Mouse (Mus musculus) liver, postnatal 0 days (tissue): ENCODE data around the gene Sf3b6. TPM values are rescaled to one million over a fixed set of nuclear protein-coding genes. Genes with fewer than 3 reads are reported as not detected.

Source experiments
- ATAC-seq: fragments of 200-750 bp; cut with Nextera tagmentation; 2 replicates; pipeline ENCODE4 v1.8.0; 2017; ENCODE audit warnings: mild to moderate bottlenecking, moderate library complexity
- DNase-seq: peaks from one replicate; pipeline ENCODE4 v3.0.0-alpha.2; 2016
- H3K27ac ChIP-seq: fragments of 300-500 bp; sonication (generic); 2 replicates; pipeline ENCODE4 v1.5.1; 2014; ENCODE audit warnings: antibody characterized with exemption, moderate library complexity, mild to moderate bottlenecking, low read depth
- H3K27me3 ChIP-seq: fragments of 300-500 bp; sonication (generic); 2 replicates; pipeline ENCODE4 v1.6.1; 2014; ENCODE audit warnings: low read length, control low read depth, mixed read lengths; ENCODE audit not compliant: insufficient read depth
- H3K36me3 ChIP-seq: fragments of 300-500 bp; sonication (generic); replicated peaks from 2 replicates; pipeline ENCODE4 v1.6.1; 2014; ENCODE audit warnings: mild to moderate bottlenecking, control low read depth, low read length, moderate library complexity, mixed read lengths; ENCODE audit not compliant: insufficient read depth
- H3K4me1 ChIP-seq: fragments of 300-500 bp; sonication (generic); 2 replicates; pipeline ENCODE4 v1.6.1; 2014; ENCODE audit warnings: antibody characterized with exemption, mild to moderate bottlenecking, control low read depth; ENCODE audit not compliant: insufficient read depth
- H3K4me2 ChIP-seq: fragments of 300-500 bp; sonication (generic); 2 replicates; pipeline ENCODE4 v1.6.1; 2014; ENCODE audit warnings: low read depth, mild to moderate bottlenecking, low read length, moderate library complexity, mixed read lengths
- H3K4me3 ChIP-seq: fragments of 300-500 bp; sonication (generic); 2 replicates; pipeline ENCODE4 v1.5.1; 2014; ENCODE audit warnings: low read depth, low read length
- H3K9ac ChIP-seq: fragments of 300-500 bp; sonication (generic); replicated peaks from 2 replicates; pipeline ENCODE4 v1.6.1; 2014; ENCODE audit warnings: mild to moderate bottlenecking, moderate library complexity
- H3K9me3 ChIP-seq: fragments of 300-500 bp; sonication (generic); 2 replicates; pipeline ENCODE4 v1.6.1; 2016; ENCODE audit warnings: mild to moderate bottlenecking, control low read depth, low read length, mixed read lengths
- CTCF ChIP-seq: sonication (generic); IDR thresholded peaks from 2 replicates; pipeline ENCODE4 v1.5.1; 2016; ENCODE audit warnings: antibody characterized with exemption, low read depth
- EP300 ChIP-seq: IDR thresholded peaks from 2 replicates; pipeline ENCODE4 v1.6.1; 2016; ENCODE audit warnings: antibody characterized with exemption, low read depth, mild to moderate bottlenecking
- WGBS: fragments of 180-500 bp; shearing (Covaris S2); extraction: QIAGEN DNeasy Blood & Tissue Kit; methylation state at CpG from one replicate; pipeline ENCODE4 v1.1.7; 2014; ENCODE audit not compliant: insufficient replicate concordance; 5-methylcytosine and 5-hydroxymethylcytosine counted together
- polyA plus RNA-seq: library from polyadenylated mRNA; unstranded; fragments of >200 nt; fragmentation: Nextera tagmentation; extraction: Ambion mirVana; gene quantifications from 2 replicates; pipeline ENCODE4 v1.2.1, GENCODE M21; 2015

Gene Sf3b6
- polyA plus RNA-seq, 1 experiment from 2014 or later, result 130 TPM

- WGBS, result 1% methylated on average over 12 of the region's 12 CpGs
- peaks cover 21% of the 10 kb centered on the region for H3K4me1 ChIP-seq
These were observed 26.4 kb downstream of the Sf3b6 start for GRCm38 (mm10) chr12:4843741-4844140.

GRCm38 (mm10) chr12:4856160-4856559 lies 38.8 kb downstream of the Sf3b6 start:
- WGBS, result 90% methylated on average over 5 of the region's 5 CpGs
- Histone ChIP-seq H3K4me3 (no peak overlapping the region), H3K27me3 (no peaks in the 10 kb centered on the region), H3K9ac (no peak overlapping the region), H3K27ac (no peak overlapping the region), H3K4me2 (no peak overlapping the region), H3K36me3 (peaks cover 10% of the 10 kb centered on the region; the same call in 1 of the 2 replicates), H3K4me1 (no peaks in the 10 kb centered on the region), H3K9me3 (no peaks in the 10 kb centered on the region)
- ATAC-seq (no peak), DNase-seq (peak; percentile 53)
- TF ChIP-seq CTCF (peak; percentile 66), EP300 (no peak)

More at GRCm38 (mm10) chr12:4843741-4844140, 26.4 kb downstream of the Sf3b6 start:
- TF ChIP-seq EP300, result no peak
- TF ChIP-seq CTCF, result no peak
- Histone ChIP-seq H3K9ac (peak overlapping the region; percentile 71), H3K9me3 (no peaks in the 10 kb centered on the region), H3K36me3 (no peaks in the 10 kb centered on the region), H3K27me3 (0 out of 2 replicates have a peak, but pooled peaks cover 3% of the 10 kb centered on the region), H3K27ac (peak overlapping the region; percentile 87), H3K4me3 (peak overlapping the region; percentile 81), H3K4me2 (peak overlapping the region; percentile 88)
- DNase-seq (peak; percentile 76), ATAC-seq (peak; percentile 71)

- H3K9ac ChIP-seq, result no peak overlapping the region
- H3K4me1 ChIP-seq, result no peaks in the 10 kb centered on the region
- WGBS, result 89% methylated on average over 2 of the region's 2 CpGs
- H3K4me2 ChIP-seq, result no peak overlapping the region
- TF ChIP-seq CTCF (peak; percentile 51), EP300 (no peak)
- no peaks in the 10 kb centered on the region for H3K27me3 ChIP-seq
- no peak for ATAC-seq
- H3K36me3 ChIP-seq, result peaks cover 17% of the 10 kb centered on the region; the same call in 1 of the 2 replicates
- no peak overlapping the region for H3K27ac ChIP-seq
- H3K9me3 ChIP-seq, result no peaks in the 10 kb centered on the region
- no peak for DNase-seq
- H3K4me3 ChIP-seq, result no peak overlapping the region
These were observed 39.5 kb downstream of the Sf3b6 start for GRCm38 (mm10) chr12:4856834-4857233.

GRCm38 (mm10) chr12:4859241-4859914 lies 42.0 kb downstream of the Sf3b6 start:
- no peaks in the 10 kb centered on the region for H3K4me1 ChIP-seq
- H3K36me3 ChIP-seq, result peaks cover 24% of the 10 kb centered on the region
- ATAC-seq (no peak), DNase-seq (no peak)
- H3K4me3 ChIP-seq, result no peak overlapping the region
- 37% methylated on average over 11 of the region's 11 CpGs for WGBS
- H3K27me3 ChIP-seq, result no peaks in the 10 kb centered on the region
- H3K27ac ChIP-seq, result no peak overlapping the region
- no peak for TF ChIP-seq EP300
- no peak for TF ChIP-seq CTCF
- no peak overlapping the region for H3K9ac ChIP-seq
- H3K9me3 ChIP-seq, result no peaks in the 10 kb centered on the region; the same call in 1 of the 2 replicates
- no peak overlapping the region for H3K4me2 ChIP-seq

GRCm38 (mm10) chr12:4862672-4863071 lies 45.3 kb downstream of the Sf3b6 start:
- no peaks in the 10 kb centered on the region; the same call in 1 of the 2 replicates for H3K9me3 ChIP-seq
- DNase-seq (no peak), ATAC-seq (no peak)
- no peaks in the 10 kb centered on the region for H3K27me3 ChIP-seq
- no peak overlapping the region for H3K4me2 ChIP-seq
- TF ChIP-seq EP300 (no peak), CTCF (peak; percentile 61)
- no peak overlapping the region for H3K9ac ChIP-seq
- H3K4me1 ChIP-seq, result no peaks in the 10 kb centered on the region
- peaks cover 20% of the 10 kb centered on the region for H3K36me3 ChIP-seq
- H3K27ac ChIP-seq, result no peak overlapping the region
- H3K4me3 ChIP-seq, result no peak overlapping the region
- 91% methylated on average over 4 of the region's 4 CpGs for WGBS

DNA sequence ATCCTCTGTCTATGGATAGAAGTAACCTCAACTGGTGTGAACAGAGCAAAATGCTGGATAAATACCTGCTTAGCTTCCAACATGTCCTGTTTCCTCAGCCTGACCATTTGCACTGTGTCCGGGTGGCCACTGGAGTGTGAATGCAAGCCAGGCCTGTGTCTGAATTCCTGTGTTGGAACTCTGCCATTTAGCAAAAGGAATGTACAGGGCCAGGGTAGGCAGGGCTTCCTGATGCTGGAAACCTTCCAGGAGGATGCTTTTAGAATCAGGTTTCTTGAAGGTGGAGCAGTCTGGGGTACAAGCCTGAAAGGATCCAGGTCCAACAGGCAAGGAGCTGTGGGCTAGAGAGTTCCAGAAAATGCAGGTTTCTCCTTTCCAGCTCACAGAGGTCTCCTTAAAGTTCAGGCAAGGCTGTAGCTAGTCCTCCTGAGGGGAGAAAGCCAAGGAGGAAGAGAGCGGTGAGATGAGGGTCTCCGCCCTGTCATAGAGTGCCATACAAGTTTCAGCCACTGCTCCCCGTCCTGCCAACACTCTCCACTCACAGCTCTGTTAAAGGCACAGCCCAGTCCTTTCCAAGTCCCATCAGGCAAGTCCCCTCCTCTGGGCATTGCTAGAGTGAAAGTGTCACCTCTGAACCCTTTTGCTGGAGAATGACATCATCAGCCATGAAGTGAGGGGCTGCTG lies 46.5 kb downstream of the Sf3b6 start:
- ATAC-seq (no peak), DNase-seq (no peak)
- 83% methylated on average over 4 of the region's 4 CpGs for WGBS
- Histone ChIP-seq H3K36me3 (peaks cover 24% of the 10 kb centered on the region), H3K9ac (no peak overlapping the region), H3K4me1 (no peaks in the 10 kb centered on the region), H3K27me3 (no peaks in the 10 kb centered on the region), H3K4me2 (no peak overlapping the region), H3K9me3 (no peaks in the 10 kb centered on the region; the same call in 1 of the 2 replicates), H3K4me3 (no peak overlapping the region), H3K27ac (no peak overlapping the region)
- TF ChIP-seq CTCF (no peak), EP300 (no peak)
